Mouse (Mus musculus) embryonic fibroblast, embryonic 13.5 days (primary cell): ENCODE measurements around the gene Negr1.

Experiments
- CTCF ChIP-seq: IDR thresholded peaks from 2 replicates; pipeline ENCODE4 v1.5.1; 2011; ENCODE audit warnings: mild to moderate bottlenecking, control low read depth, low read length, moderate library complexity, borderline replicate concordance; ENCODE audit not compliant: insufficient read depth
- POLR2A ChIP-seq: IDR thresholded peaks from 2 replicates; pipeline ENCODE4 v1.6.1; 2011; ENCODE audit warnings: low read depth, mild to moderate bottlenecking, control low read depth, low read length, moderate library complexity

DNA sequence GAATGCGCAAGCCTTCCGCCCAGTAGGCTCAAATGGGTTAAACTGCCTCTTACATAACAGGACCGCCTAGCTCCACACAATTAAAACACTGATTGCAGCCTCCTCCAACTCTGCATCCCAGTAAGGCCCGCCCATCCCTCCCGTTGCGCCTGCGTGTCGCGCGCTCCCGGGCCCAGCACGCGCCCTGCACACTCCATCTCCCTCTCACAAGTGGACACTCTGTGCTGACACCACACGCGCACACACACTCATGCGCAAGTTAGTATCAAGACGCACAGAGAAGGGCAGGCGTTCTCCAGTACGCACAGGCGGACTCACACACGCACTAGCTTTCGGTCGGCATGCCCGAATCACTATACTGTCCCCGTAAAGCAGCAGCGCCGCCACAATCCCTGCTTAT is 828 bp upstream of the Negr1 start:
- TF ChIP-seq CTCF (0 out of 2 replicates have a peak, but pooled peaks have one; percentile 0), POLR2A (peak; percentile 92)
